In genomic region chr12:76345759-76346455, GRCm38 (mm10) we compare ENCODE assay signal across 9 mouse cellular contexts. TPM values are rescaled to one million over a fixed set of nuclear protein-coding genes. Genes with fewer than 3 reads are reported as not detected.
DNase-seq lines count a peak whose midpoint lies in the region; ATAC-seq and TF ChIP-seq lines count a peak whose summit lies in the region.
"Had no signal": no experiment of that assay in that cellular context is flagged by ENCODE, and none has a peak within 500 bp of the region (broad histone marks: within the 10 kb centered on the region; RNA-seq: fewer than 3 reads in every experiment).

No protein-coding gene starts in this region.

- DNase-seq in kidney, postnatal 10 days = peak; percentile 30
- no peak for DNase-seq in kidney, adult 18-20 months
- peak; percentile 39 for DNase-seq in MN1 (ENCODE audit: low spot score)
- peak; percentile 51 for DNase-seq in liver, postnatal 0 days
- DNase-seq in thymus, postnatal 0 days (ENCODE audit: low spot score) = peak; percentile 82
- no peak for DNase-seq in gastrocnemius, postnatal 14 days
- DNase-seq: adrenal gland, postnatal 25 days had no signal

- intact Hi-C loops in gastrocnemius, postnatal 14 days (cut with DNase I; ENCODE audit: low total_unique reads) = no loop called here

- H3K27me3 ChIP-seq in liver, postnatal 0 days (ENCODE audit: insufficient read depth, low read length) = no peaks in the 10 kb centered on the region
- no peaks in the 10 kb centered on the region for H3K27me3 ChIP-seq in neural tube, embryonic 15.5 days (replicated peaks)

- peak; percentile 76 for ATAC-seq in liver, postnatal 0 days
- ATAC-seq in neural tube, embryonic 15.5 days (ENCODE audit: low FRiP score) = no peak

- no peak overlapping the region for H3K4me3 ChIP-seq in liver, postnatal 0 days (ENCODE audit: low read depth, low read length)
- H3K4me3 ChIP-seq in neural tube, embryonic 15.5 days (replicated peaks) = no peak overlapping the region
- H3K4me3 ChIP-seq: erythroblast, embryonic 14.5 days had no signal

- H3K4me2 ChIP-seq in liver, postnatal 0 days (ENCODE audit: low read depth, low read length) = no peak overlapping the region
- H3K4me2 ChIP-seq in neural tube, embryonic 15.5 days = no peak overlapping the region

- no peaks in the 10 kb centered on the region; the same call in 1 of the 2 replicates for H3K4me1 ChIP-seq in liver, postnatal 0 days (ENCODE audit: insufficient read depth)
- H3K4me1 ChIP-seq in neural tube, embryonic 15.5 days = no peaks in the 10 kb centered on the region

- peak; percentile 71 for TF ChIP-seq CTCF in liver, postnatal 0 days (IDR thresholded peaks at IDR 0.05; ENCODE audit: low read depth)

- no peak overlapping the region for H3K27ac ChIP-seq in liver, postnatal 0 days (ENCODE audit: low read depth)
- no peak overlapping the region for H3K27ac ChIP-seq in neural tube, embryonic 15.5 days (replicated peaks)

- TF ChIP-seq EP300 in liver, postnatal 0 days (IDR thresholded peaks at IDR 0.05; ENCODE audit: low read depth) = no peak

- 63% methylated on average over 5 of the region's 6 CpGs for WGBS in liver, postnatal 0 days (ENCODE audit: insufficient replicate concordance)
- WGBS in neural tube, embryonic 15.5 days = 86% methylated on average over 5 of the region's 6 CpGs

- peaks cover 13% of the 10 kb centered on the region; the same call in 1 of the 2 replicates for H3K36me3 ChIP-seq in liver, postnatal 0 days (replicated peaks; ENCODE audit: insufficient read depth, low read length)
- H3K36me3 ChIP-seq in neural tube, embryonic 15.5 days = peaks cover 35% of the 10 kb centered on the region

- no peak overlapping the region for H3K9ac ChIP-seq in liver, postnatal 0 days (replicated peaks)
- H3K9ac ChIP-seq in neural tube, embryonic 15.5 days (replicated peaks) = no peak overlapping the region

- H3K9me3 ChIP-seq in liver, postnatal 0 days (ENCODE audit: low read length) = no peaks in the 10 kb centered on the region
- H3K9me3 ChIP-seq in neural tube, embryonic 15.5 days (replicated peaks) = no peaks in the 10 kb centered on the region

RNA-seq across cellular contexts. Expression of gene Akap5, which starts 21.2 kb away (rescaled TPM):
- polyA plus RNA-seq in liver, postnatal 0 days (2015; fragmentation: Nextera tagmentation; extraction: Ambion mirVana) = 0.20 and 0.22 TPM in 2 replicates
- 0.21 and 0.38 TPM in 2 replicates for polyA plus RNA-seq in thymus, postnatal 0 days (2015; fragmentation: Nextera tagmentation; extraction: Ambion mirVana)
- 1 to 10 TPM; 1.0 to 1.5 TPM for total RNA-seq in gastrocnemius, postnatal 14 days (2021)
- polyA plus RNA-seq in neural tube, embryonic 15.5 days (2015; fragmentation: Nextera tagmentation; extraction: Ambion mirVana) = 11.9 and 12.6 TPM in 2 replicates

RNA-seq across cellular contexts. Expression of gene Zbtb25, which starts 23.5 kb away (rescaled TPM):
- 4.3 and 4.4 TPM in 2 replicates for polyA plus RNA-seq in liver, postnatal 0 days (2015; fragmentation: Nextera tagmentation; extraction: Ambion mirVana)
- 27.0 and 28.8 TPM in 2 replicates for polyA plus RNA-seq in thymus, postnatal 0 days (2015; fragmentation: Nextera tagmentation; extraction: Ambion mirVana)
- total RNA-seq in gastrocnemius, postnatal 14 days (2021) = 1 to 10 TPM; 7.8 to 8.7 TPM
- polyA plus RNA-seq in neural tube, embryonic 15.5 days (2015; fragmentation: Nextera tagmentation; extraction: Ambion mirVana) = 13.1 and 15.2 TPM in 2 replicates

RNA-seq across cellular contexts. Expression of gene Zbtb1, which starts 24.2 kb away (rescaled TPM):
- polyA plus RNA-seq in liver, postnatal 0 days (2015; fragmentation: Nextera tagmentation; extraction: Ambion mirVana) = 2.4 and 2.6 TPM in 2 replicates
- 13.9 and 15.5 TPM in 2 replicates for polyA plus RNA-seq in thymus, postnatal 0 days (2015; fragmentation: Nextera tagmentation; extraction: Ambion mirVana)
- 1 to 10 TPM; 4.3 to 4.4 TPM for total RNA-seq in gastrocnemius, postnatal 14 days (2021)
- 3.3 and 4.4 TPM in 2 replicates for polyA plus RNA-seq in neural tube, embryonic 15.5 days (2015; fragmentation: Nextera tagmentation; extraction: Ambion mirVana)

RNA-seq across cellular contexts. Expression of gene Hspa2, which starts 58.1 kb away (rescaled TPM):
- polyA plus RNA-seq in liver, postnatal 0 days (2015; fragmentation: Nextera tagmentation; extraction: Ambion mirVana) = 1.9 and 2.5 TPM in 2 replicates
- polyA plus RNA-seq in thymus, postnatal 0 days (2015; fragmentation: Nextera tagmentation; extraction: Ambion mirVana) = 3.5 and 4.2 TPM in 2 replicates
- 10 to 100 TPM in 1 of 2 experiments, 1 to 10 TPM in 1; 8.7 to 12.7 TPM for total RNA-seq in gastrocnemius, postnatal 14 days (2021)
- polyA plus RNA-seq in neural tube, embryonic 15.5 days (2015; fragmentation: Nextera tagmentation; extraction: Ambion mirVana) = 5.7 and 8.2 TPM in 2 replicates

Comparison
In these comparisons a context has a peak if more than half of its experiments do, and no peak if none do; other contexts are left out.
1. DNase-seq: peak in kidney, postnatal 10 days (single experiment), MN1 (single experiment), liver, postnatal 0 days (single experiment) and thymus, postnatal 0 days (single experiment); none in kidney, adult 18-20 months (single experiment) and gastrocnemius, postnatal 14 days (single experiment).